Mouse (Mus musculus) spleen, adult 2 months (tissue): ENCODE measurements around the gene Cadps.

ENCODE experiments used
- CTCF ChIP-seq: fragments of 200-500 bp; IDR thresholded peaks from 2 replicates; pipeline ENCODE4 v1.5.1; 2011; ENCODE audit warnings: mild to moderate bottlenecking, inconsistent platforms; ENCODE audit not compliant: insufficient read depth, insufficient read length, insufficient replicate concordance; ENCODE audit errors: extremely low read depth
- POLR2A ChIP-seq: fragments of 200-500 bp; IDR thresholded peaks from 2 replicates; pipeline ENCODE4 v1.6.1; 2011; ENCODE audit warnings: low read depth, low read length, inconsistent platforms

DNA sequence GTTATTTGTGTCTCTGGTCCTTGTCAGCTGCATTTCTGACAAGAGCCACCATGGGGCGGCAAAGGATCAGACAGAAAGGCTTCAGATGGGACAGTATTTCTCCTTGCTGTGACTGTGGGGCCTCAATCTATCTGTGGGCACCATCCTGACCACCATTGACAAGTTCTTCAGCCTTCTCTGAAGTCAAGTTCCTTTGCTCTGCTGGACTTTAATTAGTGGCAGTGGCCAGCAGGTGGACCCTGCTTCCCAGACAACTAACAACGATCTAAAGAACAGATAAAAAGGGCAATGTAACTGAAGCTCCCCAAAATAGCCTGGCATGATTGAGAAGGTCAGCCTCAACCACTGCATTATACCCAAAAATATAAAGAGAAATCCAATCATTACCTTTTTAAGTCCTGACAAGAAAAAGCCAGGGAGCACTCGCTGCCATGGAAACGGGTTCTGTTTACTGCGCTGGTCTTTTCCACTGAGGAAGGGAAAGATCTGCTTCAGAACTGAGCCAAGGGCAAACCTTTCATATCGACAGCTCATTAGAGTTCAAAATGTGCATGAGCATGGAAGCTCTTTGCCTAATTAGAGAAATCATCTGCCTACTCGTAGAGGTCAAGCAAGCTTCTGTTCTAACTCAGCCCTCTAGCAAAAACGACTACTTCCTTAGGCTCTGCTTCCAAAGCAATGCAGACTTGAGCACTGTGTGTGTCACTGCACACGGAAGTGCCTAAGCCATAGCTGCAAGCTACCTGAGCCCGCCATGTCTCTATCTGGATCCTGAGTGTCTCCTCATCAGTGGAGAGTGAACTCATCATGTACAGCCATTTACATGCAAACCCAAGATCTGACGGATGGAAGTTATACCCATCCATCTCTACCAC lies 198.4 kb downstream of the Cadps start:
- TF ChIP-seq POLR2A (no peak), CTCF (no peak)
